Mouse (Mus musculus): ENCODE measurements around the gene Serpinb9. TPM values are rescaled to one million over a fixed set of nuclear protein-coding genes. Genes with fewer than 3 reads are reported as not detected.
"Not testable (repeated sequence)": the region's sequence is repeated elsewhere in the genome, so short reads cannot be mapped to it uniquely, and the experiment has no call there.

Serpinb9 gene
- 0.26 and 0.63 TPM in 2 replicates for polyA plus RNA-seq (2016; fragmentation: Nextera tagmentation; extraction: Ambion mirVana)

DNA sequence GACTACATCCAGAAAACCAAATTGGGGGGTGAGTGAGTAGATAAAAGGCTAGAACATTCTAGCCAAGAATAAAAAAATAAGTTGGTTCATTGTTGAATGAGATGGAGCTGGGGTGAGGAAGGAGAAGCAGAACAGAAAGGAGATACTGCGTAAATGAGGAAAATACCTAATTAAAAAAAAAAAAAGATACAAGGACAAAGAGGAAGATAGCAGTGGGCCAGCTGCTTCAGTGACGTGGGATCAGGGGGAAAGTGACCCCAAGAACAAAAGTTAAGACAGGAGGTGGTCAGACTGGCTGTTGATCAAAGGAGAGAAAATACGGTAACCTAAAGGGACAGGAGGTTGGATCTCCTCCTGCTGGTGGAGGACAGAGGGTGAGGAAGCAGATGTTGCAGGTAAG lies at the start of gene Serpinb9:
Gene Serpinb9 (plus strand): TSS at position 301 of the 400 bp plus-strand sequence.
- WGBS, result 76% methylated on average over 3 of the region's 3 CpGs
- H3K9ac ChIP-seq, result no peak within 1 kb of the TSS
- peak within 1 kb of the TSS; percentile 36; the same call in 1 of the 2 replicates for H3K4me2 ChIP-seq
- H3K36me3 ChIP-seq (replicated peaks), result no peaks in the 10 kb centered on the region
- peaks cover 5% of the 10 kb centered on the region for H3K4me1 ChIP-seq
- ATAC-seq (ENCODE audit: low FRiP score), result no peak
- no peaks in the 10 kb centered on the region for H3K27me3 ChIP-seq
- H3K27ac ChIP-seq, result no peak within 1 kb of the TSS
- H3K4me3 ChIP-seq (replicated peaks), result no peak within 1 kb of the TSS; the same call in 1 of the 2 replicates
- H3K9me3 ChIP-seq, result no peaks in the 10 kb centered on the region

DNA sequence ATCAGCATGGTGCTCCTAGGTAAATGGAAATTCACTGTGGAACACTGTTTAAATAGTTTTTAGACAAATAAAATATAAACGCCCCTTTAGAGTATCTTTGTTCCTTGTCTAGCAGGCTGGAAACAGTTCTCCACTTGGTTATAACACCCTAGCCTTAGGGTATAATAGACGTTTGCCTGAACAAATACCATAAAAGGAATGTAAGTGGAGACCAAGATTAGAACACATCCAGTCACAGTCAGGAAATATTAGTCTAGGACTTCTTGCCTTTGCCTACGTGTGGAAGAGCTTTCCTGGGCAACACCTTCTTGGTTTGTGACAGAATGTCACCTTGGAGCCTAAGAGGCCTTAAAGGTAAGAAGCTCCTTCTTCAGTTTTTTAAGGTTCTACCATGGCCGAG lies 46.5 kb upstream of the Serpinb9 start:
- Histone ChIP-seq H3K9me3 (no peaks in the 10 kb centered on the region), H3K27ac (no peak overlapping the region), H3K4me3 (replicated peaks) (no peak overlapping the region), H3K27me3 (no peaks in the 10 kb centered on the region), H3K9ac (no peak overlapping the region), H3K4me2 (no peak overlapping the region), H3K36me3 (replicated peaks) (no peaks in the 10 kb centered on the region), H3K4me1 (no peaks in the 10 kb centered on the region)
- ATAC-seq (ENCODE audit: low FRiP score), result no peak
- WGBS, result 63% methylated on average over 4 of the region's 4 CpGs

DNA sequence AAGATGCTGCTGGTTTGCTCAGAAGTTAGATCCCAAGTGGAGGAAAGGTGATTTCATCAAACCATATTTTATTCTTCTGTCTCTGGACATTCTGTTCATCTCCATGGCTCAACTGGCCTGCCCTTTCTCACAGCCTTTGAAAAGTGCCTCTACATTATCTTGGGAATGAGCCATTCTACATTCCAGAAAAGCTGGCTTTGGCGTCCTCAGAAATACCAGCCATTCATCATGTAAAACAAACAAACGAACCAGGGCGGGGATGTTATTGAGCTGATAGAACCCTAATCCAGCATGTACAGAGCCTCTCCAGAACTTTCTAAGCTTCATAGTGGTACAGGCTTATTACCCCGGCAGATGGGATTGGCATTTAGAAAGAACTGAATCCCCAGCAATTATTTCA lies 45.1 kb upstream of the Serpinb9 start:
- Histone ChIP-seq H3K9ac (no peak overlapping the region), H3K4me3 (replicated peaks) (no peak overlapping the region), H3K9me3 (no peaks in the 10 kb centered on the region), H3K27me3 (no peaks in the 10 kb centered on the region), H3K4me2 (no peak overlapping the region), H3K36me3 (replicated peaks) (no peaks in the 10 kb centered on the region), H3K27ac (no peak overlapping the region), H3K4me1 (no peaks in the 10 kb centered on the region)
- WGBS, result 84% methylated on average over 4 of the region's 4 CpGs
- no peak for ATAC-seq (ENCODE audit: low FRiP score)

DNA sequence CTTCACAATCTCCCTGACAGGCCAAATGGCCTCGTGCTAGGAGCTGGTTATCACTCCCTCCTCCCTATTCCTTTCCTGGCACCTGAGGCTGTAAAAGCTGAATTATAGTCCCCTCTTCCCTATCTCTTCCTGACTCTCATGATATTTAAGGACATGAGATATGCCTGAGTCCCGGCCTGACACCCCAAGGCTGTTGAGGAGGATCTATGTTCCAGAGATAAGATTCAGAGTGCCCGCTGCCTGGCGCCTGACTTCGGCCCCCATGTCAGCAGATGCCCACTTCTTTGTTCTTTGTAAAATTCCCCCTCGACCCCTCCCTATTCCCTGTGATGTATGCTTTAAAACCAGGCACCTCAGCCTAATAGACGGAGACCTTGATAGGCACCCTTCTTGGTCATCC lies 44.5 kb upstream of the Serpinb9 start:
- H3K9ac ChIP-seq; H3K36me3 ChIP-seq (replicated peaks); H3K9me3 ChIP-seq; H3K27me3 ChIP-seq; H3K4me1 ChIP-seq; H3K4me2 ChIP-seq; H3K4me3 ChIP-seq (replicated peaks); ATAC-seq (ENCODE audit: low FRiP score); H3K27ac ChIP-seq: not testable (repeated sequence)
- 86% methylated on average over 7 of the region's 7 CpGs for WGBS

DNA sequence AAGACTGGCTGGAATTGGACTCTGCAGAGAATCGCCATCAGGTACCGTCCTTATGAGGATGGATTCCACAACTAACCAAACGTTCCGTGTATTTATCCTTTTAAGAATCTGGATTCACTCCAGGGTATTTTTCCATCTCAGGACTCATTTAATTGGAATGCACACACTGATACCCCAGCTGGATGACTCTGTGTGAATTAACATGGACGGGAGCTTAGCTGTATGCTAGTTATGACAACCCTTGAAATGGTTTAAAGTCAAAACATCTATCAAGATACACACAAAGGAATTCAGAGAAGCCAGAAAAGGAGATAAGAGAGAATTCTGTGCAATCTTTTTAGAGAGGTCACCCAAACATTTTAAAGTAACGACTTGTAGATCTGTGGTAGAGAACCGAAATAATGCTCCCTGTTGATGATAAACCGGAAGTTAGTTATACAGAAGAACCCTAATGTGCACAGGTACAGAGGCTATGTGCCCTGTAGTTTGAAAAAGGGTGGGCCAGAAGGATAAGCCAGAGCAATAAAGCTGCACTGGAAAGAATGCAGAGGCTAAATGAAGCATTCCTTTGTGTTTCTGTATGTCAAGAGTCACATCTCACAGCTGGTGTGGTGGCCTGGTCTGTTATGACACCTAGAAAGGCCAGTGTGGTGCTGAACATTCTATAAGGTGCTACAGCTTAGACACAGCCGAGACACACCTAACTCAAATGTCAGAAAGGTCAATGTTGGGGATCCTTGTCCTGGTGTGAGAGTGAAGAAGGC lies 38.9 kb upstream of the Serpinb9 start:
- Histone ChIP-seq H3K9ac (no peak overlapping the region), H3K4me3 (replicated peaks) (no peak overlapping the region), H3K4me1 (no peaks in the 10 kb centered on the region), H3K36me3 (replicated peaks) (no peaks in the 10 kb centered on the region), H3K9me3 (no peaks in the 10 kb centered on the region), H3K27me3 (no peaks in the 10 kb centered on the region), H3K4me2 (no peak overlapping the region), H3K27ac (no peak overlapping the region)
- ATAC-seq (ENCODE audit: low FRiP score), result no peak
- 86% methylated on average over 9 of the region's 9 CpGs for WGBS

DNA sequence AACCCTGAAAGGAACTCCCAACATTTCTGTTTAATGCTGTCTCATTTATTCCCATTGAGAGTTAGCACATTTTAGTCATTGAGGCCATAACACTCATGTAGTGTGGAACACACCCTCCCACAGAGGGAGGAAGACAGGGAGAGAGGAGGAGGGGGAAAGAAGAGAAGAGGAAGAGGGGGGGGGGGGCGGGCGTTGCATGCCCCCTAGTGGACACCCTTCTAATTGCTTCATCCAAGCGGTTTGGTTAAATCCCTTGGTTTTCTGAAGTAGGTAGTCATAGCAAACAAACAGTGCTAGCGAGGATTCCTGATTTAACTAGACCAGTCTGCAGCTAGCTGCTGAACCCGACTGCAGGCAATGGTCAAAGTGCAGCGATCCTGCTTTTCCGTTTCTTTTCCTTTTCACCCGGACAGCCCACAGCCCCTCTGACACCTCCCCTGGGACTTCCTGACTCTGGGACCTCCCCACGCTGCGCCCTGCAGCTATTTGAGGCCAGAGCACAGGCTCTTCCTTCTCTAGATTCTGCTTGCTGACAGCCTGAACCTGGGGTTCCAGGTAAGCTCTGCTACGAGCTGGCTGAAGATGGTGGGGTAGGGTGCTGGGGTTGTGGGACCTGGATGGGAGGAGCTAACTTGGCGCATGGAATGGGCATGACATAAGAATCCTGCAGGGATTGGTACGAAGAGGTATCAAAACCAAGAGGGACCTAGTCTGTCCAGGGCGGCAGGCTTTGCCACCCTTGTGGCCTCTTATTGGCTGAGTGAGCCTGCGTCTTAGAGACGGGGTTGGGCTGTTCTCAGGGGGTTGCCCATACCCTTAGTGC lies 37.9 kb upstream of the Serpinb9 start, which contains the start of gene Serpinb6b:
Gene Serpinb6b (plus strand): TSS at position 221 of the 823 bp plus-strand sequence.
- WGBS, result 49% methylated on average over 16 of the region's 16 CpGs
- Histone ChIP-seq H3K4me1 (no peaks in the 10 kb centered on the region), H3K9me3 (no peaks in the 10 kb centered on the region), H3K4me2 (peak within 1 kb of the TSS; percentile 24), H3K4me3 (replicated peaks) (0 out of 2 replicates have a peak within 1 kb of the TSS, but pooled peaks have one; percentile 0), H3K36me3 (replicated peaks) (no peaks in the 10 kb centered on the region), H3K27ac (no peak within 1 kb of the TSS), H3K9ac (no peak within 1 kb of the TSS), H3K27me3 (no peaks in the 10 kb centered on the region)
- no peak for ATAC-seq (ENCODE audit: low FRiP score)

DNA sequence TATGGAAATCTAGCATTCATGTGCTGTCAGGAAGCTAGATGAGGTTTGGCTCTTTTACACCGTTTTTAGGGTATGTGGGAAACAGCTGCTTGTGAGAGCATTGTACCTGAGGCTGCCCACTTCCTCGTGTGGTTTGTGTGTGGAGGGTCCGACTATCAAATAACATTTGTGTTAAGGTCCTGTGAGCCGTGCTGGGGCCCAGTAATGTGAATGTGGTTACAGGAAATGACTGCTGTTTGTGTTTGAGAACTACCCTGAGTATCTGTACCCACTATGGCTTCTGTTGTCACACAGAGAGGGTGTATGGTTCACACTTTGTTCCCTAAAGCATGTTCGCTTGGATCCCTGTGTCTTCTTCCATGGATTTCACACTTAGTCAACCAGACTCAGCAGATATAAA lies 36.9 kb upstream of the Serpinb9 start:
- no peaks in the 10 kb centered on the region for H3K36me3 ChIP-seq (replicated peaks)
- no peak for ATAC-seq (ENCODE audit: low FRiP score)
- no peak overlapping the region for H3K9ac ChIP-seq
- no peaks in the 10 kb centered on the region for H3K27me3 ChIP-seq
- H3K9me3 ChIP-seq, result no peaks in the 10 kb centered on the region
- no peak overlapping the region for H3K27ac ChIP-seq
- H3K4me2 ChIP-seq, result no peak overlapping the region
- 79% methylated on average over 5 of the region's 5 CpGs for WGBS
- H3K4me1 ChIP-seq, result no peaks in the 10 kb centered on the region
- H3K4me3 ChIP-seq (replicated peaks), result no peak overlapping the region

DNA sequence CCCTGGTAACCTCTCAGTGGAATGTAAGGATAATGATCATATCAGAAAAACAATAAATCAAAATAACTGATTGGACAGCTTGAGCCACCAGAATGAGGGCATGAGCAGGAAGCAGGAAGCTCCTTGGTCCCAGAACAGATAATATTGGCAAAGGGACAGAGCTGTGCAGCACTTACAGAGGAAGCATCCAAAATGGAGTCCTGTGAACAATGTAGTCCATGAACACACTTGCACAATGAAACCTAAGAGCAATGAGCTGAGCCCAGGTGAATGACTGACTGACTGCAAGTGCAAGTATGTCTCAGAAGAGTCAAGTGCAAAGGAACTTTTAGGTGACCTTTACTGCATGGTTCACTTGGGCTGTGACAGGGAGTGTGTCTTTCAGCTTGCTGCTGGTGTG lies 35.8 kb upstream of the Serpinb9 start:
- H3K9me3 ChIP-seq, result no peaks in the 10 kb centered on the region
- H3K27ac ChIP-seq, result no peak overlapping the region
- no peaks in the 10 kb centered on the region for H3K27me3 ChIP-seq
- no peak for ATAC-seq (ENCODE audit: low FRiP score)
- no peaks in the 10 kb centered on the region for H3K36me3 ChIP-seq (replicated peaks)
- no peak overlapping the region for H3K4me2 ChIP-seq
- H3K9ac ChIP-seq, result no peak overlapping the region
- H3K4me1 ChIP-seq, result no peaks in the 10 kb centered on the region
- H3K4me3 ChIP-seq (replicated peaks), result no peak overlapping the region

DNA sequence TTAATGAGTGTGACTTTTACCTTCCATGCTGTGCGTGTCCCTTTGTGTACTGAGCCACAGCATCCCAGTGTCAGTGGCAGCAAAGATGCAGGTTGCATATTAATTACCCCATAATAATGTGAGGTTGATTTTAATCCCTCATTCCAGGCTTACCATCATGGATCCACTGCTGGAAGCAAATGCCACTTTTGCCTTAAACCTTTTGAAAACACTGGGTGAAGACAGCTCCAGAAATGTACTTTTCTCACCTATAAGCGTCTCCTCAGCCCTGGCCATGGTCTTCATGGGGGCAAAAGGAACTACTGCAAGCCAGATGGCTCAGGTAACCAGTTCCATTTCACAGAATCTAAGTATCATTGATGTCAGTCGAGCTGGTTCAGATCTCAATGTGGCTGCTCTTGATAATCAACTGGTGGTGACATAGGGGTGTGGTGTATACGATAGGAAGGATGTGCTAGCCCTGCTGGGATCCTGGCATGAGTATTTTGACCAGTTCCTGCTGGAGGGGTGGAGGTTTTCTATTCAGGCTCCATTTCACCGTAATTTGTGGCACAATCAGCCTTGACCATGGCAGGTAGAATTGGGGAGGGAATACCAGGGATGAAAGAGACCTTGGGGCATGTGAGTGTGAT lies 34.6 kb upstream of the Serpinb9 start:
- no peaks in the 10 kb centered on the region for H3K9me3 ChIP-seq
- no peak overlapping the region for H3K9ac ChIP-seq
- no peak overlapping the region for H3K4me2 ChIP-seq
- H3K36me3 ChIP-seq (replicated peaks), result no peaks in the 10 kb centered on the region
- ATAC-seq (ENCODE audit: low FRiP score), result no peak
- 74% methylated on average over 5 of the region's 5 CpGs for WGBS
- no peaks in the 10 kb centered on the region for H3K4me1 ChIP-seq
- H3K27me3 ChIP-seq, result no peaks in the 10 kb centered on the region
- H3K4me3 ChIP-seq (replicated peaks), result no peak overlapping the region
- no peak overlapping the region for H3K27ac ChIP-seq

DNA sequence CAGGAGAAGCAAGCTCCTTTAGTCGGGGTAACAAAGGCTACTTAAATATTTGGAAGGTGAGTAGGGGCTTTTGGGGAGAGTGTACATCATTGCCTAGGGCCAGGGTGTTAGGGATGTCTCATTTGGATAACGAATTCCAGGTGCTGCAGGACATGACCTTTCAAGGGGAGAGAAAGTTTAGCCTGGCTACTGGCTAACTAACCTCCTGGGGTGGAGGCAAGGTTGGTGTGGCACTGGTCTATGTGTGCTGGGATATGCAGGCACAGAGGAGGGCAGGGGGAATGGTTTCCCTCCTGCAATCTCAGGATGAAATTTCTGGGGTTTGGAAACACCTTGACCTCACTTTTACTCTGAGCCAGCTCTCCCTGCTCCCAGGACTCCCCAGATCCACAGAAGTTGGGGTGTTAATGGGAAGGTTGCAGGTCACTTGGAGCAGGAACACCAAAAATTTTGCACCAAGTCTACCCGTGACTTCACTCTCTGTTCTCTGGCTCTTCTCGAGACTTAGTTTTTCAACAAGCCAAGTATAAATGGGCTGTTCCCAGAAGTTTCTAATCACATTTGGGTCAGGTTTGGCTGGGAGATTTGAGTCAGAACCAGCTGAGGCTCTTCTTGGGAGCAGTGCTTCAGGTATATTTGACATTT lies 33.9 kb upstream of the Serpinb9 start:
- Histone ChIP-seq H3K27ac (no peak overlapping the region), H3K4me3 (replicated peaks) (no peak overlapping the region), H3K9me3 (no peaks in the 10 kb centered on the region), H3K4me2 (no peak overlapping the region), H3K9ac (no peak overlapping the region), H3K27me3 (no peaks in the 10 kb centered on the region), H3K36me3 (replicated peaks) (no peaks in the 10 kb centered on the region), H3K4me1 (no peaks in the 10 kb centered on the region)
- WGBS, result 77% methylated on average over 4 of the region's 4 CpGs
- ATAC-seq (ENCODE audit: low FRiP score), result no peak

DNA sequence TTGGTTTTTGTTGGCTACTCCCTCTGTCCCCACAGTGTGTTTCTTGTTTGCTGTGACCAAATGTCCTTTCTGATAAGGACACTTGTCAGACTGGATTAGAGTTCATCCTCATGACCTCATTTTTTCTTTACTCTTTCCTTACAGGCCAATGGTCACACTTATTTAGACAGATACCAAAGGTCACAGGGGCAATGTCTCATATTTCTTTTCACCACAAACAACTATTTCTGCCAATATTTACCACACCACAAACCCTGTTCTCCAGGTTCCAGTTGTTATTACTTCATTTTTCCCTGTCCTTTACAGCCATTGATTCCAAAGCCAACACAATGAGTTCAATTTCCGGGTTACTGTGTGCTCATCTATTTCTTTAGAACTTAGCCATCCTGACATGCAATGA lies 33.4 kb upstream of the Serpinb9 start:
- H3K4me2 ChIP-seq, result no peak overlapping the region
- no peak overlapping the region for H3K9ac ChIP-seq
- H3K4me1 ChIP-seq, result no peaks in the 10 kb centered on the region
- no peak overlapping the region for H3K4me3 ChIP-seq (replicated peaks)
- no peaks in the 10 kb centered on the region for H3K27me3 ChIP-seq
- H3K36me3 ChIP-seq (replicated peaks), result no peaks in the 10 kb centered on the region
- no peak for ATAC-seq (ENCODE audit: low FRiP score)
- no peak overlapping the region for H3K27ac ChIP-seq
- WGBS, result 82% methylated on average over 1 of the region's 1 CpGs
- H3K9me3 ChIP-seq, result no peaks in the 10 kb centered on the region

DNA sequence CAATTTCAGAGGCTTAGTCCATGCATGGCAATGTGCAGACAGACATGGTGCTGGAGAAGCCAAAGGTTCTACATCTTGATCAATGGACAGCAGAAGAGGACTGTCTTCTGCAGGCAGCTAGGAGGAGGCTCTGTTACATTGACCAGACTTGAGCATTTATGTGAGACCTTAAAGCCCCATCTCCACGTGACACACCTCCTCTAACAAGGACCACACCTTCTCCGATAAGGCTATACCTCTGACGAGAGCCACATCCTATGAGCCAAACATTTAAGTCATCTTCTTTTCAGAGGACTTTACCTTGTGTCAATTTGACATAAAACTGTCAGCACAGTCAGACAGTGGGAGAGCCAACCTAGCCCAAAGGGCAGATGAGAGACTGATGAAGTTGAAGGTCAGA lies 32.3 kb upstream of the Serpinb9 start:
- no peak for ATAC-seq (ENCODE audit: low FRiP score)
- Histone ChIP-seq H3K27me3 (no peaks in the 10 kb centered on the region), H3K9ac (no peak overlapping the region), H3K4me3 (replicated peaks) (no peak overlapping the region), H3K36me3 (replicated peaks) (no peaks in the 10 kb centered on the region), H3K4me1 (no peaks in the 10 kb centered on the region), H3K4me2 (no peak overlapping the region), H3K9me3 (no peaks in the 10 kb centered on the region), H3K27ac (no peak overlapping the region)
- WGBS, result 81% methylated on average over 3 of the region's 3 CpGs
